Mouse (Mus musculus): ENCODE results near the gene Clybl. TPM values are rescaled to one million over a fixed set of nuclear protein-coding genes. Genes with fewer than 3 reads are reported as not detected.

The Clybl gene
- total RNA-seq, 1 experiment from 2014 or later, result 2.1 TPM

- no peak for ATAC-seq (ENCODE audit: extremely low read depth, insufficient number of reproducible peaks, low FRiP score, poor library complexity, severe bottlenecking)
These were observed 211.6 kb downstream of the Clybl start for GRCm38 (mm10) chr14:122393119-122393518.

GRCm38 (mm10) chr14:122398676-122399075, 217.2 kb downstream of the Clybl start:
- ATAC-seq (ENCODE audit: extremely low read depth, insufficient number of reproducible peaks, low FRiP score, poor library complexity, severe bottlenecking), result no peak

- ATAC-seq (ENCODE audit: extremely low read depth, insufficient number of reproducible peaks, low FRiP score, poor library complexity, severe bottlenecking), result no peak
These were observed 218.4 kb downstream of the Clybl start for GRCm38 (mm10) chr14:122399906-122400305.

GRCm38 (mm10) chr14:122401886-122402285, 220.4 kb downstream of the Clybl start:
- ATAC-seq (ENCODE audit: extremely low read depth, insufficient number of reproducible peaks, low FRiP score, poor library complexity, severe bottlenecking), result no peak

GRCm38 (mm10) chr14:122402716-122403258, 221.3 kb downstream of the Clybl start:
- no peak for ATAC-seq (ENCODE audit: extremely low read depth, insufficient number of reproducible peaks, low FRiP score, poor library complexity, severe bottlenecking)

GRCm38 (mm10) chr14:122403422-122403940, 222.0 kb downstream of the Clybl start:
- no peak for ATAC-seq (ENCODE audit: extremely low read depth, insufficient number of reproducible peaks, low FRiP score, poor library complexity, severe bottlenecking)

GRCm38 (mm10) chr14:122404596-122405154, 223.2 kb downstream of the Clybl start:
- no peak for ATAC-seq (ENCODE audit: extremely low read depth, insufficient number of reproducible peaks, low FRiP score, poor library complexity, severe bottlenecking)

GRCm38 (mm10) chr14:122405236-122405635, 223.7 kb downstream of the Clybl start:
- no peak for ATAC-seq (ENCODE audit: extremely low read depth, insufficient number of reproducible peaks, low FRiP score, poor library complexity, severe bottlenecking)

GRCm38 (mm10) chr14:122405897-122406540, 224.5 kb downstream of the Clybl start:
- no peak for ATAC-seq (ENCODE audit: extremely low read depth, insufficient number of reproducible peaks, low FRiP score, poor library complexity, severe bottlenecking)

GRCm38 (mm10) chr14:122406541-122407219, 225.2 kb downstream of the Clybl start:
- ATAC-seq (ENCODE audit: extremely low read depth, insufficient number of reproducible peaks, low FRiP score, poor library complexity, severe bottlenecking), result no peak

GRCm38 (mm10) chr14:122412841-122413541, 231.5 kb downstream of the Clybl start:
- ATAC-seq (ENCODE audit: extremely low read depth, insufficient number of reproducible peaks, low FRiP score, poor library complexity, severe bottlenecking), result no peak

- ATAC-seq (ENCODE audit: extremely low read depth, insufficient number of reproducible peaks, low FRiP score, poor library complexity, severe bottlenecking), result no peak
These were observed 232.0 kb downstream of the Clybl start for GRCm38 (mm10) chr14:122413542-122413928.

GRCm38 (mm10) chr14:122414786-122415185, 233.3 kb downstream of the Clybl start:
- ATAC-seq (ENCODE audit: extremely low read depth, insufficient number of reproducible peaks, low FRiP score, poor library complexity, severe bottlenecking), result no peak

- ATAC-seq (ENCODE audit: extremely low read depth, insufficient number of reproducible peaks, low FRiP score, poor library complexity, severe bottlenecking), result no peak
These were observed 234.8 kb downstream of the Clybl start for GRCm38 (mm10) chr14:122416166-122416771.

- ATAC-seq (ENCODE audit: extremely low read depth, insufficient number of reproducible peaks, low FRiP score, poor library complexity, severe bottlenecking), result no peak
These were observed 242.9 kb downstream of the Clybl start for GRCm38 (mm10) chr14:122424441-122424840.

GRCm38 (mm10) chr14:122426529-122427203, 245.2 kb downstream of the Clybl start:
- no peak for ATAC-seq (ENCODE audit: extremely low read depth, insufficient number of reproducible peaks, low FRiP score, poor library complexity, severe bottlenecking)

GRCm38 (mm10) chr14:122427204-122427560, 245.7 kb downstream of the Clybl start:
- ATAC-seq (ENCODE audit: extremely low read depth, insufficient number of reproducible peaks, low FRiP score, poor library complexity, severe bottlenecking), result no peak

GRCm38 (mm10) chr14:122427654-122428053, 246.2 kb downstream of the Clybl start:
- ATAC-seq (ENCODE audit: extremely low read depth, insufficient number of reproducible peaks, low FRiP score, poor library complexity, severe bottlenecking), result no peak
